Mouse (Mus musculus): ENCODE data around the gene Zrsr1.

GRCm38 (mm10) chr11:22972746-22973526 is 1.1 kb downstream of the Zrsr1 start:
- TF ChIP-seq CTCF (IDR thresholded peaks at IDR 0.05) (no peak), EP300 (IDR thresholded peaks at IDR 0.05) (no peak)

Measured in lung, postnatal 0 days (tissue).